Mouse (Mus musculus): ENCODE measurements around the gene Dag1.

Dag1 gene

GRCm38 (mm10) chr9:108223633-108224032 is 40.1 kb downstream of the Dag1 start:
- DNase-seq: no peak

GRCm38 (mm10) chr9:108221566-108221965 is 42.2 kb downstream of the Dag1 start:
- no peak for DNase-seq

DNA sequence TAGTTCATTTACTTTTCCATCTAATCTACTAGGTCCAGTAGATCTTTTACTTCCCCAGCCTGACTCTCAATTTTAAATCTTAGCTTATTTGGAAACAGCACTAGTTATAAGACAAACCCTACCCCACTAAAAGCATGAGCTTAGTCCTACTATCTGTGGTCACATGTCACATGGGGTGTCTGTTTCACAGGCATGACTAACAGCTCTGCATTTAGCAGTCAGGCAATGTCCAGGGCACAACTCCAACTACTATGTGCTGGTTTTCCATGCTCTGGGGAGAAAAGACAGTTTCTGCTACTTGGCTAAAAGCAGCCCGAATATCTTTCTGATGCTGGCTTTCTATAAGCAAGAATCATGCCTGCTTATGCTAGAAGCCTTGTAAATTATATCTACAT is 43.4 kb downstream of the Dag1 start:
- DNase-seq: no peak

GRCm38 (mm10) chr9:108219766-108220379 is 43.9 kb downstream of the Dag1 start:
- DNase-seq: no peak

DNA sequence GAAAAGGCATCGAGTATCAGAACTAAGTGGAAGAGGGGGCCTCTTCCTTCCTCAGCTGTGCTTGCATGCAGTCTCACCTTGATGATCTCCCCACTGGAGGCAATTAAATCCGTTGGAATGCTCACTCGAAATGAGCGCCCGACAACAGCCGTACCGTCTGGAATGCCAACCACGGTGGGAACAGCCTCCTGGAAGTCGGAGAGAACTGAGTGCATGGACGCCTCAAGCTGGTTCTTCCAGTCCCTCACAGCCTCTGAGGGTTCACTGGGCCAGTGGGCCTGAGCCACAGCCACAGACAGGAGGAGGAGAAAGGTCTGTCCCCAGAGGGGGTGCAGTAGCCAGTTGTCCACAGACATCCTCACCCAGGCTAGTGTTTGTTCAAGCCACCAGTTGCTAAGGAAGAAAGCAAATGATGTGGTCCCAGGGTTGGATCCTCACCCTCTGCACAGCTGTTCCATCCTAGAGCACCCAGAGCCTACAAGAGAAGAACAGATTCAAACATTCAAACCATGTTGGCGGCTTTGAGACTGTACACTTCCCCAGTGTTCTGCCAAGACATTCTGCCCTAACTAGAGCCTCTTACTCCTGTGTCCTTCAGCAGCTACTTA is 45.7 kb downstream of the Dag1 start:
- DNase-seq: no peak

- no peak for DNase-seq
These were observed 46.4 kb downstream of the Dag1 start for GRCm38 (mm10) chr9:108217406-108217805.

- DNase-seq: no peak
These were observed 50.7 kb downstream of the Dag1 start for GRCm38 (mm10) chr9:108213105-108213504.

- no peak for DNase-seq
These were observed 51.3 kb downstream of the Dag1 start for GRCm38 (mm10) chr9:108212426-108212825.

DNA sequence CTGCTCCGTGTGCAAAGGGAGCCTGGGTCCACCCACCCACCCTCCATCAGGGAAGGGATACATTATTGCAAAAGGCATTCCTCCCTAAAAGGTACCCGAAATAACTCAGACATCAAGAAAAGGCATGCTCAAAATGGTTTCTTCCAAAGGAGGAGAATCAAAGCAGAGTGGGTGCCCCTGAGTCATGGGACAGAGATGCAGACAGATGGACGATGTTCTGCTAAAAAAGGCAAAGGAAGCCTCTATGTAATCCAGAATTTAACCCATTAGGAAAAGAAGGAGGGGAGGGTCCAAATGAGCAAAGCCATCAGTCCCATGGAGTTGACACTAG is 58.2 kb downstream of the Dag1 start:
- DNase-seq: no peak

- DNase-seq: no peak
These were observed 58.7 kb downstream of the Dag1 start for GRCm38 (mm10) chr9:108204884-108205570.

- peak; percentile 73 to 79 for DNase-seq
These were observed 60.7 kb downstream of the Dag1 start for GRCm38 (mm10) chr9:108203015-108203414.

DNA sequence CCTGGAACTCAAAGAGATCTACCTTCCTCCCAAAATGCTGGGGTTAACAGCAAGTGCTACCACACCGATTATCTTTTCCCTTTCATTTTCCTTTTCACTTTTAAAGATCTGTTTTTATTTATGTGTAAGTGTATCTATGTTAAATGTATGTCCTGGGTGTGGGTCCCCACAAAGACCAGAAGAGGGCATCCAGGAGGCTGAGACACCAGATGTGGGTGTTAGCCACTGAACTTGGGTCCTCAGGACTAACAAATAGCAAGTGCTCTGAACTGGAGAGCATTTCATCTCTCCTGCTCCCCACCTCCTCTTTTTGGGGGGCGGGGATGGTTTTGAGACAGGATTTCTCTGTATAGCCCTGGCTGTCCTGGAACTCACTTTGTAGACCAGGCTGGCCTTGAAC is 61.6 kb downstream of the Dag1 start:
- no peak for DNase-seq

DNA sequence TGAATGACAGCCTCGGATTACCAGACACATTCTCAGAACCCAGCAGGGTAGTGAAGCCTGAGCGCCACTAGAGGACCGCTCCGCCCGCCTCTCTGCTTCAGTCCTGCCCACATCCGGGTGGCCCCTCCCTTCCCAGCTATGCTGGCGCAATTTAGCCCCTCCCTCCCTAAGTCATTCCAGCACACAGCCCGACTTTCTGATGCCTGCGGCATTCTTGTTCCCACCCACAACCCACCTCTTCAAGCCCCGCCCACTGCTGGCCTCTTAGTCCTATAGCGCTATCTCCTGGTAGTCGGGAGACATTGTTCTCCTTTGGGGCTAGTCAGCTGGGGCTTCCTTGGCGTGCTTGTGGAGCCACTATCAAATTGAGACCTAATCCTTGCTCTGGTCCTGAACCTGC is 62.6 kb downstream of the Dag1 start:
- DNase-seq: peak; percentile 91 to 95

DNA sequence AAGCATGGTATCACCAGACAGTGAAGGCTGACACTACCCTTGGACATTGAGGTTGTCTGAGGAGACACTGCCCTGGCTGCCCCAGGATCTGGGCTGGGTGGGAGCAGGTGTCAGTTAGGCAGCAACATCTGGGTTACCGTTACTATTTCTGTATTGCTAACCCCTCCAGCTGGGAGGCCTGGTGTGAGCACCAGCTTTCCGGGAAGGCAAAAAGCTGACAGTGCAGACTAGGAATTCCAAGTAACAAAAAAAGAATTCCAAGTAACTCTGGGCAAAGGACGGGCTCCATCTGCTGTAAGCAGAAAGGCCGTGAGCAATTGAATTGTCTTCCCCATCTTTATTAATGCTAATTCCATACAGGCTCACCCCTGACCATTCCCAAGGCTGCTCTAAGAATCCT is 65.1 kb downstream of the Dag1 start:
- DNase-seq: no peak

DNA sequence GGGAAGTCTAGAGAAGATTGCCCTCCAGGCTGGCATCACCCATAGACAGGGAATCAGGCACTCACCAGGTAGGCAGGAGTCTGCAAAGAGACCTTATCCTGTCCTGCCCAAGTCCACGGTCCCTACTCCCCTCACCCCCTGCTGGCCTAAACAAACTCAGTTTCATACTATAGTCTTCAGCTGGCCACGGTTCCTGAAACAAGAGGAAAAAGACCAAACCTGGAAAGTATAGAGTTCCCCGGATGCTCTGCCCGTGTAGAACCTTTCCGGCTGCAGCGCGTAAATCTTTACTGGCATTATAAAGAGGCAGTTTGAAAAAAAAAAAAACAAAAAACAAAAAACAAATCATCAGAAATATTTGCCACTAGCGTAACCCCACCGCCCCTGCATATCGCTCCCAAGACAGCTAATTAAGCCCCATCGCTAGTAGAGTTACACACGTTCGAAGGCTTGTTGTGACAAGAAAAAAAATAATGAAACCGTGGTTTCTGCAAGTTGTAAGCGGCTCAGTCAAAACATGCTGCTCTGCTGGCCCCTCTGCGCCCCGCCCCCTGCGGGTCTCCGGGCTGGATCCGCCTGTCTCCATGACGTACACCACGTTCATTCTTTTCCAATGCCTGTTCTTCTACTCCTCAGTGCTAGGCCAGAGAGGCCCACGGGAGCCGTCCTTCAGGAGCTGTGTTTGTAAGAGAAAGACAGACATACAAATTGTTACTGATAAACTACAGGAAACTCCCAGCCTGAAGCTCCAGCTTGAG is 66.7 kb downstream of the Dag1 start:
- DNase-seq: no peak

- peak in 1 of 2 experiments; percentile 9 for DNase-seq
These were observed 67.5 kb downstream of the Dag1 start for GRCm38 (mm10) chr9:108196222-108196621.

DNA sequence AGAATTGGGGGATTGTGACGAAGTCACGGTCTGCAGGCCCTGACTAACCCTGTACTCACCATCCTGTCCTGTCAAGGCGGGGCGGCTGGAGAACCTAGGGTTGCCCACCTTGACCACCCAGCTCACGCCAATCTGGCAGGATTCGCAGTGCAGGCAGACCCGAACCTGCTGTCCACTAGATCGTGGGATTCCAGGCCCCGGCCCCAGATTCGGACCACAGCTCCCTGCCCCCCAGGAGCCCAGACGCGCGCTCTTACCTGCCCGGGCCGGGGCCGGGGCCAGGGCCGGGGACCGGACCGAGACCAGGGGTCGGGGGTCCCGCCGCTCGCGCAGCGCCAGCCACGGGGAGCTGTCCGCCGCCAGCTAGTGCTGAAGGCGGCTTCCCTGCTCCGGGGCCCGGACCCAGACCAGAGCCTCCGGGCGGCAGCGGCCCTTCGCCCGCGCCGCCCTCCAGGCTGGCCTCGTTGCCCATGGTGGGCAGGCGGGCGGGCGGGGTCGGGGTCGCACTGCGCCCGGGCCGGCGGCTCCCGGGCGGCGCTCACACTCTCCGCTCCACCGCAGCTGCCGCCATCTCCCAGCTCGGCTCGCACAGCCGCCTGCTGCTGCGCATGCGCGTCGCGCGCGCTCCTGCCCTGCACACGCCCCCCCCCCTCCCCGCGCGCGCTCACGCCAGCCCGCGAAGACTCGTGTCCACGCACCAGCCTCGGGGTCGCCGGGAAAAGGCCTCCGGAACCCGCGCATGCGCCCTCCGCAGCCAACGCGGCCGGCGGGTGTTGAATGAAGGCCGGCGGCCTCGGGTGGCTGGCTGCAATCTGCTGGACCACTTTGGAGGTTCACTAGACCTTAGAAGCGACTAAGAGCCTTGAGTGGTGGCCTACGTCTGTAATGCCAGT is 73.7 kb downstream of the Dag1 start, which contains the start of gene Bsn:
Gene Bsn, minus strand, starts transcription at position 598 of the 893 bp plus-strand sequence.
- DNase-seq: peak; percentile 66

GRCm38 (mm10) chr9:108189488-108189786 is 74.3 kb downstream of the Dag1 start:
- DNase-seq: no peak

DNA sequence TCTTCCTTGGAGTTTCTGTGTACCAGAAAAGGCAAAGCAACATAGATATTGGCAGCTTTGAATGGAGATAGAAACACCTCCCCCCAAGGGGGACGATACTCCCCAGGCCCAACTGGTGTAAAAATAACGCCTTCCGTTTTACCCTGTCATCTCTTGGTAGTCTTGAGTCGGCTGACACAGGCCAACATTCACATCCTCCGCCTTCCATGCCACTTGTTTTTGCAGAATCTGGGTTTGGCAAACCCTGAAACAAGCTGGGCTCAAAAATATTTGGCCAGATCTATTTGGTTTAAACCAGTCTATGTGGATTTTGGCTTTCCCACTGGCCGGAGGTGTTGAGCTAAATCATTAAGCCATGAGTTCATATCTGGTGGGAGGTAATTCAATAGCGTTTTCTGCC is 74.7 kb downstream of the Dag1 start:
- no peak for DNase-seq

DNA sequence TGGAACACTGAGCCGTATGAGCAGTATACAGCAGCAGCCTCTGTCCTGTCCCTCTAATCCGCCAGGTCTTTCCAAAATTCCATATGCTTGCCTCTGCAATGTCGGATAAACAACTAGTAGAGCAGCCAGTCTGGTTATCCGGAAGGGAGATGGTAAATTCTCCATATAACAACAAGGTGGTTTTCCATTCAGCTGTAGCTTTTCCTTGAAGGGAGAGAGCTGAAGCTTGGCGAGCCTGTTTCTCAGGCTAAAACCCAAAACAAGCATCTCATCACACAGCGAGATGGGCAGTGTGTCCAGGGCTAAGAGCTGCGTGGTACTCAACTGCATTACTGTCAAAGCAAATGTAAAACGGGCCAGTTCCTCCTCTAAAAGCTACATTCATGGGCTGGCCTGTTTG is 75.2 kb downstream of the Dag1 start:
- DNase-seq: no peak

GRCm38 (mm10) chr9:108187616-108188015 is 76.1 kb downstream of the Dag1 start:
- no peak for DNase-seq

GRCm38 (mm10) chr9:108185786-108186185 is 78.0 kb downstream of the Dag1 start:
- DNase-seq: no peak

DNA sequence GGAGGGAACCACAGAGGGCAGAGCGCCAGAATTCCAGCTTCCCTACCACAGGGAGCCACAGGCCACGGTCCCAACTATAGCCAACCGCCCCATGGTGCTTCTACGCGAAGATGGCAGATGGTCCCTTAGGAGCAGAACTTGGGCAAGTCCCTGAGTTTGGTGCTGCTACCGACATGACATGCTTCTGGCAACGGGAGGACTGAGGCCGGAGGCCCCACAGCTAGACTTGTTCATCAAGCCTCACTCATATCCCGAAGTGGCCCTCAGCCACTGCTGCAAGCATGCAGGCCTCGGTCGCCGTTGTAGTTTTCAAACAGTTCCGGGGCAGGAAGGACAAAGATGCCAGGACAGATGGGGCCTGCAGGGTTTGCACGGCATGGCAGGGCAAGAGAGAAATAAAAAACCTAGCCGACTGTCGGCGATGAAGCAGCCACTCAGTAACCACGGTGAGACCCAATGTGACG is 80.2 kb downstream of the Dag1 start:
- no peak for DNase-seq

All from thymus, postnatal 36 days (tissue).